Mouse (Mus musculus) hindbrain, embryonic 15.5 days (tissue): Measurements from ENCODE around the gene Col27a1. TPM values are rescaled to one million over a fixed set of nuclear protein-coding genes. Genes with fewer than 3 reads are reported as not detected.
A peak's percentile ranks its signal among the peaks of the same experiment; 100 is the strongest.

ENCODE experiments used
- ATAC-seq: fragments of 200-750 bp; cut with Nextera tagmentation; 2 replicates; pipeline ENCODE4 v1.8.0; 2017; ENCODE audit warnings: low read depth, moderate number of reproducible peaks, moderate TSS enrichment; ENCODE audit not compliant: low FRiP score
- H3K27ac ChIP-seq: fragments of 300-500 bp; sonication (generic); replicated peaks from 2 replicates; pipeline ENCODE4 v1.5.1; 2015; ENCODE audit warnings: mild to moderate bottlenecking, inconsistent platforms
- H3K27me3 ChIP-seq: fragments of 300-500 bp; sonication (generic); 2 replicates; pipeline ENCODE4 v1.6.1; 2015; ENCODE audit warnings: control low read depth, inconsistent platforms
- H3K36me3 ChIP-seq: fragments of 300-500 bp; sonication (generic); 2 replicates; pipeline ENCODE4 v1.6.1; 2015; ENCODE audit warnings: control low read depth, inconsistent platforms
- H3K4me1 ChIP-seq: fragments of 300-500 bp; sonication (generic); replicated peaks from 2 replicates; pipeline ENCODE4 v1.6.1; 2015; ENCODE audit warnings: control low read depth, inconsistent platforms
- H3K4me2 ChIP-seq: fragments of 300-500 bp; sonication (generic); 2 replicates; pipeline ENCODE4 v1.6.1; 2015; ENCODE audit warnings: moderate library complexity, mild to moderate bottlenecking, inconsistent platforms
- H3K4me3 ChIP-seq: fragments of 300-500 bp; sonication (generic); 2 replicates; pipeline ENCODE4 v1.5.1; 2015; ENCODE audit warnings: mild to moderate bottlenecking, inconsistent platforms
- H3K9ac ChIP-seq: fragments of 300-500 bp; sonication (generic); 2 replicates; pipeline ENCODE4 v1.6.1; 2015; ENCODE audit warnings: inconsistent platforms
- H3K9me3 ChIP-seq: fragments of 300-500 bp; sonication (generic); 2 replicates; pipeline ENCODE4 v1.6.1; 2016; ENCODE audit warnings: control low read depth, inconsistent platforms
- WGBS: fragments of 180-500 bp; shearing (Covaris S2); methylation state at CpG from one replicate; pipeline ENCODE4 v1.1.7; 2015; 5-methylcytosine and 5-hydroxymethylcytosine counted together
- polyA plus RNA-seq: library from polyadenylated mRNA; unstranded; fragments of >200 nt; fragmentation: Nextera tagmentation; extraction: Ambion mirVana; gene quantifications from 2 replicates; pipeline ENCODE4 v1.2.1, GENCODE M21; 2015

The Col27a1 gene
- polyA plus RNA-seq, 1 experiment from 2014 or later, result 3.3 TPM

GRCm38 (mm10) chr4:63362150-63362549, 148.3 kb downstream of the Col27a1 start, which contains the start of gene Orm2:
Gene Orm2, plus strand, starts transcription at chr4:63362449.
- Histone ChIP-seq H3K4me3 (no peak within 1 kb of the TSS), H3K27me3 (no peaks in the 10 kb centered on the region), H3K36me3 (no peaks in the 10 kb centered on the region), H3K4me2 (no peak within 1 kb of the TSS), H3K9me3 (no peaks in the 10 kb centered on the region), H3K4me1 (no peaks in the 10 kb centered on the region), H3K9ac (no peak within 1 kb of the TSS), H3K27ac (no peak within 1 kb of the TSS)
- no peak for ATAC-seq
- 87% methylated on average over 5 of the region's 5 CpGs for WGBS

- WGBS, result 18% methylated on average over 4 of the region's 4 CpGs
- no peak overlapping the region for H3K4me2 ChIP-seq
- no peak overlapping the region for H3K9ac ChIP-seq
- H3K4me1 ChIP-seq, result peaks cover 6% of the 10 kb centered on the region; the same call in 1 of the 2 replicates
- peak; percentile 39 for ATAC-seq
- H3K9me3 ChIP-seq, result no peaks in the 10 kb centered on the region
- H3K4me3 ChIP-seq, result no peak overlapping the region
- no peaks in the 10 kb centered on the region for H3K27me3 ChIP-seq
- no peaks in the 10 kb centered on the region for H3K36me3 ChIP-seq
- H3K27ac ChIP-seq, result no peak overlapping the region
Observed at GRCm38 (mm10) chr4:63368577-63368976, 154.8 kb downstream of the Col27a1 start.

- H3K4me2 ChIP-seq, result no peak overlapping the region
- ATAC-seq, result no peak
- H3K9me3 ChIP-seq, result no peaks in the 10 kb centered on the region
- H3K9ac ChIP-seq, result no peak overlapping the region
- WGBS, result 38% methylated on average over 7 of the region's 7 CpGs
- no peak overlapping the region for H3K27ac ChIP-seq
- no peak overlapping the region for H3K4me3 ChIP-seq
- H3K4me1 ChIP-seq, result peaks cover 6% of the 10 kb centered on the region; the same call in 1 of the 2 replicates
- no peaks in the 10 kb centered on the region for H3K36me3 ChIP-seq
- no peaks in the 10 kb centered on the region for H3K27me3 ChIP-seq
Observed at GRCm38 (mm10) chr4:63370897-63371296, 157.1 kb downstream of the Col27a1 start.

GRCm38 (mm10) chr4:63371890-63372289, 158.1 kb downstream of the Col27a1 start:
- Histone ChIP-seq H3K36me3 (no peaks in the 10 kb centered on the region), H3K9me3 (no peaks in the 10 kb centered on the region), H3K27me3 (no peaks in the 10 kb centered on the region), H3K4me1 (peaks cover 6% of the 10 kb centered on the region; the same call in 1 of the 2 replicates), H3K27ac (no peak overlapping the region), H3K9ac (no peak overlapping the region), H3K4me3 (no peak overlapping the region), H3K4me2 (no peak overlapping the region)
- WGBS, result 62% methylated on average over 3 of the region's 3 CpGs
- no peak for ATAC-seq

- H3K9me3 ChIP-seq, result no peaks in the 10 kb centered on the region
- 0 out of 2 replicates have a peak, but pooled peaks cover 3% of the 10 kb centered on the region for H3K36me3 ChIP-seq
- no peak overlapping the region for H3K4me2 ChIP-seq
- no peak for ATAC-seq
- peaks cover 6% of the 10 kb centered on the region; the same call in 1 of the 2 replicates for H3K4me1 ChIP-seq
- no peak overlapping the region for H3K9ac ChIP-seq
- H3K27me3 ChIP-seq, result no peaks in the 10 kb centered on the region
- no peak overlapping the region for H3K4me3 ChIP-seq
- WGBS, result 87% methylated on average over 8 of the region's 8 CpGs
- H3K27ac ChIP-seq, result no peak overlapping the region
Observed at GRCm38 (mm10) chr4:63373404-63373803, 159.6 kb downstream of the Col27a1 start.

- H3K4me3 ChIP-seq, result no peak overlapping the region
- no peak overlapping the region for H3K27ac ChIP-seq
- H3K4me2 ChIP-seq, result no peak overlapping the region
- no peaks in the 10 kb centered on the region for H3K27me3 ChIP-seq
- H3K4me1 ChIP-seq, result peaks cover 6% of the 10 kb centered on the region; the same call in 1 of the 2 replicates
- 91% methylated on average over 12 of the region's 12 CpGs for WGBS
- no peak overlapping the region for H3K9ac ChIP-seq
- peaks cover 6% of the 10 kb centered on the region; the same call in 1 of the 2 replicates for H3K36me3 ChIP-seq
- H3K9me3 ChIP-seq, result no peaks in the 10 kb centered on the region
- no peak for ATAC-seq
Observed at GRCm38 (mm10) chr4:63374331-63374730, 160.5 kb downstream of the Col27a1 start.

- ATAC-seq, result peak; percentile 68
- Histone ChIP-seq H3K4me1 (peaks cover 6% of the 10 kb centered on the region; the same call in 1 of the 2 replicates), H3K27me3 (no peaks in the 10 kb centered on the region), H3K36me3 (peaks cover 7% of the 10 kb centered on the region; the same call in 1 of the 2 replicates), H3K27ac (no peak overlapping the region), H3K9ac (no peak overlapping the region), H3K4me2 (no peak overlapping the region), H3K4me3 (no peak overlapping the region), H3K9me3 (no peaks in the 10 kb centered on the region)
- WGBS, result 61% methylated on average over 1 of the region's 1 CpGs
Observed at GRCm38 (mm10) chr4:63375367-63375766, 161.6 kb downstream of the Col27a1 start.

- Histone ChIP-seq H3K4me3 (no peak overlapping the region), H3K9ac (no peak overlapping the region), H3K4me1 (no peaks in the 10 kb centered on the region), H3K36me3 (peaks cover 12% of the 10 kb centered on the region), H3K9me3 (no peaks in the 10 kb centered on the region), H3K27me3 (no peaks in the 10 kb centered on the region), H3K27ac (no peak overlapping the region), H3K4me2 (no peak overlapping the region)
- ATAC-seq, result no peak
- 62% methylated on average over 7 of the region's 7 CpGs for WGBS
Observed at GRCm38 (mm10) chr4:63377483-63377882, 163.7 kb downstream of the Col27a1 start.

GRCm38 (mm10) chr4:63382676-63383369, 169.0 kb downstream of the Col27a1 start:
- Histone ChIP-seq H3K4me3 (no peak overlapping the region), H3K4me2 (no peak overlapping the region), H3K36me3 (peaks cover 13% of the 10 kb centered on the region), H3K9me3 (no peaks in the 10 kb centered on the region), H3K9ac (no peak overlapping the region), H3K4me1 (no peaks in the 10 kb centered on the region), H3K27ac (no peak overlapping the region), H3K27me3 (no peaks in the 10 kb centered on the region)
- no peak for ATAC-seq
- WGBS, result 90% methylated on average over 4 of the region's 4 CpGs

- no peak overlapping the region for H3K27ac ChIP-seq
- no peak overlapping the region for H3K4me3 ChIP-seq
- no peak for ATAC-seq
- no peak overlapping the region for H3K9ac ChIP-seq
- H3K4me1 ChIP-seq, result 0 out of 2 replicates have a peak, but pooled peaks cover under 1% of the 10 kb centered on the region
- no peaks in the 10 kb centered on the region for H3K9me3 ChIP-seq
- H3K4me2 ChIP-seq, result no peak overlapping the region
- peaks cover 13% of the 10 kb centered on the region for H3K36me3 ChIP-seq
- WGBS, result 74% methylated on average over 12 of the region's 12 CpGs
- H3K27me3 ChIP-seq, result no peaks in the 10 kb centered on the region
Observed at GRCm38 (mm10) chr4:63383474-63383873, 169.7 kb downstream of the Col27a1 start.

- Histone ChIP-seq H3K27me3 (no peaks in the 10 kb centered on the region), H3K4me3 (no peak overlapping the region), H3K9me3 (no peaks in the 10 kb centered on the region), H3K27ac (no peak overlapping the region), H3K9ac (no peak overlapping the region), H3K36me3 (peaks cover 10% of the 10 kb centered on the region), H3K4me2 (no peak overlapping the region), H3K4me1 (peaks cover 8% of the 10 kb centered on the region)
- no peak for ATAC-seq
- 89% methylated on average over 4 of the region's 4 CpGs for WGBS
Observed at GRCm38 (mm10) chr4:63384262-63384661, 170.5 kb downstream of the Col27a1 start.
